Mouse (Mus musculus) stomach, embryonic 14.5 days (tissue): ENCODE results near the gene Hectd2. TPM values are rescaled to one million over a fixed set of nuclear protein-coding genes. Genes with fewer than 3 reads are reported as not detected.

Experiments used
- ATAC-seq: fragments of 200-750 bp; cut with Nextera tagmentation; 2 replicates; pipeline ENCODE4 v1.8.0; 2017; ENCODE audit warnings: low read depth, moderate TSS enrichment; ENCODE audit not compliant: insufficient number of reproducible peaks, insufficient read depth, low FRiP score
- H3K27ac ChIP-seq: fragments of 300-500 bp; sonication (generic); 2 replicates; pipeline ENCODE4 v1.5.1; 2014; ENCODE audit warnings: mild to moderate bottlenecking, low read length, moderate library complexity, mixed read lengths
- H3K27me3 ChIP-seq: fragments of 300-500 bp; sonication (generic); 2 replicates; pipeline ENCODE4 v1.6.1; 2014; ENCODE audit warnings: low read length, control low read depth, mixed read lengths; ENCODE audit not compliant: control insufficient read depth, insufficient read depth
- H3K36me3 ChIP-seq: fragments of 300-500 bp; sonication (generic); 2 replicates; pipeline ENCODE4 v1.6.1; 2014; ENCODE audit warnings: mild to moderate bottlenecking, control low read depth, low read length, moderate library complexity, mixed read lengths; ENCODE audit not compliant: control insufficient read depth, insufficient read depth
- H3K4me1 ChIP-seq: fragments of 300-500 bp; sonication (generic); 2 replicates; pipeline ENCODE4 v1.6.1; 2014; ENCODE audit warnings: low read length, control low read depth, mixed read lengths; ENCODE audit not compliant: control insufficient read depth, insufficient read depth
- H3K4me2 ChIP-seq: fragments of 300-500 bp; sonication (generic); replicated peaks from 2 replicates; pipeline ENCODE4 v1.6.1; 2014; ENCODE audit warnings: low read depth, low read length, control low read depth
- H3K4me3 ChIP-seq: fragments of 300-500 bp; sonication (generic); 2 replicates; pipeline ENCODE4 v1.5.1; 2014; ENCODE audit warnings: low read depth, low read length, control low read depth
- H3K9ac ChIP-seq: fragments of 300-500 bp; sonication (generic); replicated peaks from 2 replicates; pipeline ENCODE4 v1.6.1; 2014; ENCODE audit warnings: low read depth, mild to moderate bottlenecking, control low read depth, low read length, moderate library complexity, mixed read lengths
- H3K9me3 ChIP-seq: fragments of 300-500 bp; sonication (generic); 2 replicates; pipeline ENCODE4 v1.6.1; 2016; ENCODE audit warnings: low read depth, low read length, control low read depth; ENCODE audit not compliant: control insufficient read depth
- WGBS: fragments of 180-500 bp; shearing (Covaris S2); extraction: QIAGEN DNeasy Blood & Tissue Kit; methylation state at CpG from one replicate; pipeline ENCODE4 v1.1.7; 2014; 5-methylcytosine and 5-hydroxymethylcytosine counted together
- polyA plus RNA-seq: library from polyadenylated mRNA; unstranded; fragments of >200 nt; fragmentation: Nextera tagmentation; extraction: Ambion mirVana; gene quantifications from 2 replicates; pipeline ENCODE4 v1.2.1, GENCODE M21; 2014

Hectd2 gene
- polyA plus RNA-seq = 7.0 and 7.7 TPM in 2 replicates

- ATAC-seq = peak; percentile 86
- Histone ChIP-seq H3K4me2 (peak within 1 kb of the TSS; percentile 98), H3K9me3 (no peaks in the 10 kb centered on the region), H3K9ac (peak within 1 kb of the TSS; percentile 71), H3K4me3 (peak within 1 kb of the TSS; percentile 75), H3K27ac (peak within 1 kb of the TSS; percentile 62), H3K36me3 (no peaks in the 10 kb centered on the region), H3K27me3 (0 out of 2 replicates have a peak, but pooled peaks cover 4% of the 10 kb centered on the region), H3K4me1 (0 out of 2 replicates have a peak, but pooled peaks cover 2% of the 10 kb centered on the region)
- WGBS = under 1% methylated on average over 50 of the region's 92 CpGs
These were observed at the start of gene Hectd2 for GRCm38 (mm10) chr19:36554046-36554784. Hectd2 (plus strand) TSS chr19:36554639.

- Histone ChIP-seq H3K27me3 (no peaks in the 10 kb centered on the region), H3K4me3 (no peak overlapping the region), H3K9me3 (no peaks in the 10 kb centered on the region), H3K9ac (no peak overlapping the region), H3K4me2 (no peak overlapping the region), H3K4me1 (no peaks in the 10 kb centered on the region), H3K27ac (no peak overlapping the region), H3K36me3 (no peaks in the 10 kb centered on the region)
- 91% methylated on average over 2 of the region's 2 CpGs for WGBS
- no peak for ATAC-seq
These were observed 49.7 kb upstream of the Hectd2 start for GRCm38 (mm10) chr19:36504716-36505115.

DNA sequence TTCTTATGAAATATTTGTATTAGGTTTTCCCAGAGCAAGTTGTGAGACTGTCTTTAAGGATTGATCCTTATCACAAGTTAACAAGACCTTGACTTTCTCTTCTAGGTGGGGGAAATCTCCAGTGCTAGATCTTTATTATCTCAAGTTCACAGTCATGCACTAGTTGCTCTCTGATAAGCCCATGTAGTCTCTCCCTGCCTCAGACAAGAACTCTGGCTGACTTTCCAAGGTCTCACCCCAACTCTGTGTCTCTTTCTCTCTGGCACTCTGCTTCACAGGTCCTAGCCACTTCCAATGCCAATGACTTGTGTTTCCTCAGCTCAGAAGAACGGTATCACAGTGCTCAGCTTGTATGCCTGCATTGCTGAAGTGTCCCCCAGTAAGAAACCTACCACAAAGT lies 43.1 kb upstream of the Hectd2 start:
- Histone ChIP-seq H3K4me1 (no peaks in the 10 kb centered on the region), H3K9me3 (no peaks in the 10 kb centered on the region), H3K4me2 (no peak overlapping the region), H3K36me3 (no peaks in the 10 kb centered on the region), H3K27me3 (no peaks in the 10 kb centered on the region), H3K27ac (no peak overlapping the region), H3K4me3 (no peak overlapping the region), H3K9ac (no peak overlapping the region)
- no peak for ATAC-seq
- WGBS = 76% methylated on average over 1 of the region's 1 CpGs

DNA sequence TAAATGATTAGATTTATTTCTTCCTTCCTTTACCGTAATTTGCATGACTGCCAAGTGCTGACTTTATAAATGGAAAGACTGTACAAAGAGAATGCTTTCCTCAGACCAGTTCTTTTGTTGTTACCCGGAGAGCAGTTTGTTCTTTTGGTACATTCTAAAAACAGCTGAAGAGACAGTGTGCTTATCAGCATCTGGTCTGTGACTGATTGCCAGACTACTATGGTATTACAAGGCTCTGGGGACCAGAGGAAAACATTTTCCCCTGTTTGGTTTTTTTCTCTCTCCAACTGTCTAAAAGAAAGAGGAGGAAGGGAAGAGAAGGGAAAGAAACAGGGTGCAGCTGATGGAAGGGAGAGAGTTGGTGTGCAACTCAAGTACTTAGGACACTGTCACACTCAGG lies 36.0 kb upstream of the Hectd2 start:
- whole genome bisulfite sequencing = 53% methylated on average over 2 of the region's 2 CpGs
- no peaks in the 10 kb centered on the region for H3K4me1 ChIP-seq
- no peaks in the 10 kb centered on the region for H3K9me3 ChIP-seq
- ATAC-seq = no peak
- no peaks in the 10 kb centered on the region for H3K36me3 ChIP-seq
- H3K27me3 ChIP-seq = no peaks in the 10 kb centered on the region
- H3K9ac ChIP-seq = no peak overlapping the region
- no peak overlapping the region for H3K27ac ChIP-seq
- H3K4me3 ChIP-seq = no peak overlapping the region
- H3K4me2 ChIP-seq = no peak overlapping the region

DNA sequence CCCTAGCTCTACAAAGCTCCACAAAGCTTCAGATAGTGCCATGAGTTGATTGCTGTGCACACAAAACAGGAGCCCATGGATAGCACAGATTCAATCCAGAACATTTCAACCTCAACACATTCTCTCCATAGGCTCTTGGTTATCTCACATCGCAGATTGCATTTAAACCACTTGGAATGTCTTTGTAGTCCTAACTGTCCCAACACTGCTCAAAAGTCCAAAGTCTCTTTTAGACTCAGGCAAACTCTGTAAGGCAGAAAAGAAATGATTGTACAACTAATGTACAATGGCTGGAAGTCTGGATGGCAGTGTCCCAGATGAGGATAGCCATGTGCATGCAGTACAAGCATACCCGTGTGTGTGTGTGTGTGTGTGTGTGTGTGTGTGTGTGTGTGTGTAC lies 32.9 kb upstream of the Hectd2 start:
- Histone ChIP-seq H3K27me3 (no peaks in the 10 kb centered on the region), H3K4me3 (no peak overlapping the region), H3K27ac (no peak overlapping the region), H3K9ac (no peak overlapping the region), H3K4me2 (no peak overlapping the region), H3K36me3 (no peaks in the 10 kb centered on the region), H3K4me1 (no peaks in the 10 kb centered on the region), H3K9me3 (no peaks in the 10 kb centered on the region)
- 82% methylated on average over 2 of the region's 2 CpGs for WGBS
- no peak for ATAC-seq

- Histone ChIP-seq H3K4me2 (no peak overlapping the region), H3K9me3 (no peaks in the 10 kb centered on the region), H3K4me1 (no peaks in the 10 kb centered on the region), H3K36me3 (no peaks in the 10 kb centered on the region), H3K4me3 (no peak overlapping the region), H3K27ac (no peak overlapping the region), H3K9ac (no peak overlapping the region), H3K27me3 (no peaks in the 10 kb centered on the region)
- no peak for ATAC-seq
- 56% methylated on average over 3 of the region's 3 CpGs for WGBS
These were observed 31.8 kb upstream of the Hectd2 start for GRCm38 (mm10) chr19:36522558-36523195.

DNA sequence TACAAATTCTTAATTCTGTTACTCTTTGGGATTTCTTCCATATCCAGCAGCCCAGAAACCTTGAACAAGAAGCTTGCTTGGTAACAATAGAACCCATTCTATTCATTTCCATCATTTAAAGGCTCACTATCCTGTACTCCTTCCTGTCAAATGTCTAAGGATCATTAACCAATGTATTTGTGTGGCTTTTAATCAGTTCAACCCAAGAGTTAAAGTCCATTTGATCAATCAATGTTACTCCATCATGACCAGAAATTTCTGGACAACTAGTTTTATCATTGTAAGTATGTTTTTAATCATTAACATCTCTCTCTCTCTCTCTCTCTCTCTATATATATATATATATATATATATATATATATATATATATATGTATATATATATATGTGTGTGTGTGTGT lies 29.4 kb upstream of the Hectd2 start:
- H3K9me3 ChIP-seq = no peaks in the 10 kb centered on the region
- no peak overlapping the region for H3K9ac ChIP-seq
- H3K27ac ChIP-seq = no peak overlapping the region
- H3K4me3 ChIP-seq = no peak overlapping the region
- H3K27me3 ChIP-seq = no peaks in the 10 kb centered on the region
- H3K4me2 ChIP-seq = no peak overlapping the region
- no peaks in the 10 kb centered on the region for H3K36me3 ChIP-seq
- ATAC-seq = no peak
- H3K4me1 ChIP-seq = no peaks in the 10 kb centered on the region

DNA sequence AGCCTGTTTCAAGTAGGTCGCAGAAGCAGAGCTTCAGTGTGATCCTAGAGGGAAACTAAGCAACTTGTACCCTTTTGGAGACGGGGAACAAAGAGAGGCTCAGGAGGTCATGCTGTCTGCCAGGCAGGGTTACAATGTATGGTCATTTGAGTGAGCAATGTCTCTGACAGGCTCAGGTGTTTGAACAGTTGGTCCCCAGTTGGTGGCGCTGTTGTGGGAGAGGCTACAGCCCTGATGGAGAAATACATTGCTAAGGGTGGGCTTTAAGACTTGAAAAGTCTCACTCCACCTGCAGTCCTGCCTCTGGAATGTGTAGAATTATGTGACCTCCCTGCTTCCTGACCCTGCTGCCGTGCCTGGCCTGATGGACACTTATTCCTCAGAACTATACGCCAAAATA lies 21.4 kb upstream of the Hectd2 start:
- H3K27ac ChIP-seq = no peak overlapping the region
- H3K4me3 ChIP-seq = no peak overlapping the region
- H3K27me3 ChIP-seq = no peaks in the 10 kb centered on the region
- H3K4me2 ChIP-seq = no peak overlapping the region
- H3K9me3 ChIP-seq = no peaks in the 10 kb centered on the region
- H3K4me1 ChIP-seq = peaks cover 22% of the 10 kb centered on the region
- no peak for ATAC-seq
- WGBS = 58% methylated on average over 5 of the region's 5 CpGs
- H3K9ac ChIP-seq = no peak overlapping the region
- H3K36me3 ChIP-seq = no peaks in the 10 kb centered on the region
